Mouse (Mus musculus) lung, postnatal 0 days (tissue): ENCODE data around the gene Kcnrg.
"Not testable (repeated sequence)": the region's sequence is repeated elsewhere in the genome, so short reads cannot be mapped to it uniquely, and the experiment has no call there.

ENCODE experiments used
- CTCF ChIP-seq: IDR thresholded peaks from 2 replicates; pipeline ENCODE4 v1.5.1; 2016; ENCODE audit warnings: antibody characterized with exemption, mild to moderate bottlenecking
- EP300 ChIP-seq: IDR thresholded peaks from 2 replicates; pipeline ENCODE4 v1.6.1; 2016; ENCODE audit warnings: antibody characterized with exemption, mild to moderate bottlenecking, control low read depth

DNA sequence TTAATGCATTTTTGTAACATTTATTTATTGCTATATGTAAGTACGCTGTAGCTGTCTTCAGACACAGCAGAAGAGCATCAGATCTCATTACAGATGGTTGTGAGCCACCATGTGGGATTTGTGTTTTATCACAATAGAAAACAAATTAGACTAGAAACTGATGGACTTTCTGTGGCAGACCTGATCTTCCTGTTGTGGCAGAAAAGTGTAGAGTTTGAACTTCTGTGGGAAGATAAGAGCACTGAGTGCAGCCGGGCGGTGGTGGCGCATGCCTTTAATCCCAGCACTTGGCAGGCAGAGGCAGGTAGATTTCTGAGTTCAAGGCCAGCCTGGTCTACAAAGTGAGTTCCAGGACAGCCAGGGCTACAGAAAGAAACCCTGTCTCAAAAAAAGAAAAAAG lies 41.0 kb upstream of the Kcnrg start:
- TF ChIP-seq CTCF, EP300: not testable (repeated sequence)
